Mouse (Mus musculus) adrenal gland, adult 8-10 months (tissue): ENCODE measurements around the gene Sergef. TPM values are rescaled to one million over a fixed set of nuclear protein-coding genes. Genes with fewer than 3 reads are reported as not detected.

Experiments used
- DNase-seq: peaks from one replicate; pipeline ENCODE4 v3.0.0; 2022
- total RNA-seq, 4 experiments: library from RNA; stranded (reverse); gene quantifications; 2 replicates each; pipeline ENCODE4 v1.2.4; 2022

Gene Sergef
- total RNA-seq, 4 experiments from 2014 or later = 29.2 to 47.3 (median 37.2) TPM

DNA sequence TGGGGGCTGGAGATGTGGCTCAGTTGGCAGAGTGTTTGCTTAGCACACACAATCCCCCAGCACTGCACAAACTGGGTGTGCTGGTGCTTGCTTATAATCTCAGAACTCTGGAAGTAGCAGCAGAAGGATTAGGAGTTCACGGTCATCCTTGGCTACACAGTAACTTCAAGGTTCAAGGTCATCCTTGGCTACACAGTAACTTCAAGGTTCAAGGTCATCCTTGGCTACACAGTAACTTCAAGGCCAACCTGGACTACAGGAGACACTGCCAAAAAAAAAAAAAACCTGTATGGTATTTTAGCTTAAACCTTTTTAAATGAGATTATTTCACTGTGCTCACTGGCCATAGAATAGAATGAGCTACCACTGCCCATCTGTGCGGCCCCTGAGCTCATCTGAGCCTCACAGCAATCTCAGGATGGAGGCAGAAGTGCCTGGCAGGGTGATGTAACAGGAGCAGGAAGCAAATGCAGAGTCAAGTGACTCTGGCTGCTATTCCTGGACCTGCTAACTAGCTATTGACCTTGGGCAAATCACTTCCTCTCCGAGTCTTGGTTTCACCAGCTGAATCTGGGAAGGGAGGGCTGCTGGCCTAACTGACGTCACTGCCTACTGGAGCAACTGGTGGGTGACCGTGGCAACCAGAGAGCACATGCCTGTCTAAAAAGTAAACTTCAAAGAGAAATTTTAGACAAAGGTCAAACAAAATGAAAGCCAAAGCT is 24.2 kb downstream of the Sergef start:
- peak; percentile 91 for DNase-seq

GRCm38 (mm10) chr7:46614263-46614662 is 25.3 kb downstream of the Sergef start:
- peak; percentile 56 for DNase-seq

GRCm38 (mm10) chr7:46613091-46613490 is 26.5 kb downstream of the Sergef start:
- DNase-seq = no peak

DNA sequence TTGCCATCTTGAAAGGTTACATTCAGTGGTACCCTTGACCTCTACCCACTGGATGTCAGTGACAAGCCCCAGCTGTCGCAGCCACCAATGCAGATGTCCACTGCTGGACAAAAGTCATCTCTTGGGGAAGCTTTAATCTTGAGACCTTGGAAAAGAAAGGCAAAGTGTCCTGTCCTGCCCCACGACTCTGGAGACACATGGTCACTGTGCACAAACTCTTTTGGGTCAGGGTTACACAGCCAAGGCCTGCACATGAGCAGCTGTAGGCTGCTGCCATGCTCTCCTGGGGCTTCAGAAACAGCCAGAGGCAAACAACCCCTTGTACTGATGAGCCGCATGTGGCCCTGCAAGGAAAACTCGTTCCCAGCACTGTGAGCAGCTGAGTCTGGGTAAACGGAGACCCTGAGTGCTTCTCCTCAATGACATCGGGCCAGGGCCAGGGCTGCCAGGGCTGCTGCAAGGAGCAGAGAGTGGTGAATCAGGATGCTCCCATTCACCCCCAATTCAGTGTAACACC is 27.1 kb downstream of the Sergef start:
- peak; percentile 61 for DNase-seq

DNA sequence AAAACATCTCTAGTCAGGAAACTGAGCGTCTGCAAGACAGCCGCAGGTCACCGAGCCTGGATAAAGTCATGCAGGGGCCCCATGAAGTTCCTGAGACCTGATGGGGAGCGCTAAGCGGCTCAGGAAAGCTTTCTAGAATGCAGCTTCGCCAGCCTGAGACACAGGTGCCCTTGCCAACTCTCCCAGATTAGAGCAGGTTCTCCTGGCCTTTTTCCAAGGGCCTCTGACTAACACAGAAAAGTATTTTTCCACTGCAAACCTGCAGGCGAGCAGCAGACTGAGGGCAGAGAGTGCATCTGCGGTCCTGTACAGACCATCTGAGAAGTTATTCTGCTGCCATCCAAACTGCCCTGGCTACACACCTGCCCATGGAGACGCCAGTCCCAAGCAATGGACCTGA is 27.6 kb downstream of the Sergef start:
- peak; percentile 77 for DNase-seq

GRCm38 (mm10) chr7:46609317-46609716 is 30.3 kb downstream of the Sergef start:
- no peak for DNase-seq

- DNase-seq = peak; percentile 53
These were observed 32.1 kb downstream of the Sergef start for GRCm38 (mm10) chr7:46607428-46608055.

DNA sequence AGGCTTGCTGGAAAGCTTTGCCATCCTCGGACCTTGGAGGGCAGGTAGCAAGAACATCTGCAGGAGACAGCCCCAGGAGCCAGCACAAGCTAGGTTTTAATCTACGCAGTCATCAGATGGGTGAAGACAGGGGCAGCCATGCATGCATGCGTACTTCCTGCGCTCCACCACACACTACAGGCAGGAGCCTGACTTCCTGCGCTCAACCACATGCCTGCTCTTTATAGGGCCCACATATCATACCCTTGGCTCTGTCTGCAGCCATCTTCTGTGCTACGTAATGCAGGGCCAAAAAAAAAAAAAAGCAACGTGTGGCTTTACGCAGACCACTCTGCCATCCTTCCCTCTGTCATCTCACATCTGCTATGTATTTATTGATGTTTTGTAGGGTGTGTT is 32.6 kb downstream of the Sergef start:
- DNase-seq = no peak

- peak; percentile 61 for DNase-seq
These were observed 33.1 kb downstream of the Sergef start for GRCm38 (mm10) chr7:46606391-46607030.

DNA sequence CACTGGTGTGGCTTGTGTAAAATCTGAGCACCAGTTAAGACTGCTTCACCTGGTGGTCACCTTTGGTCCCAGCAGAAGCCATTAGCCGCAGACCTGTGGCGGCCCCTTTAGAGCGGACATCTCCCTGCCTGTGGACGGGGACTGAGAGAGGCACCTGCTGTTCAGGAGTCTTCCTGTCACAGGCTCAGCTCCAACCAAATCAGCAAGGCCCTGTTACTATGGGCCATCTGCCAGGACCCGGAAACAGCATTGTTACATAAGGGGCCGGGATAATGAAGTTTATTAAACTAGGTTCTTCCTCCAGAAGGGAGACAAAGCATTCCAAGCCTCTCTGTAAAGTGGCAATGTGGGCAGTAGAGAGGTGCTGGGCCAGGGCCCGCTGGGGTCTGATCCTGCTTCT is 36.6 kb downstream of the Sergef start:
- DNase-seq = no peak

GRCm38 (mm10) chr7:46602079-46602478 is 37.5 kb downstream of the Sergef start:
- DNase-seq = no peak

GRCm38 (mm10) chr7:46601097-46601496 is 38.5 kb downstream of the Sergef start:
- DNase-seq = no peak

- DNase-seq = no peak
These were observed 42.6 kb downstream of the Sergef start for GRCm38 (mm10) chr7:46597006-46597405.

DNA sequence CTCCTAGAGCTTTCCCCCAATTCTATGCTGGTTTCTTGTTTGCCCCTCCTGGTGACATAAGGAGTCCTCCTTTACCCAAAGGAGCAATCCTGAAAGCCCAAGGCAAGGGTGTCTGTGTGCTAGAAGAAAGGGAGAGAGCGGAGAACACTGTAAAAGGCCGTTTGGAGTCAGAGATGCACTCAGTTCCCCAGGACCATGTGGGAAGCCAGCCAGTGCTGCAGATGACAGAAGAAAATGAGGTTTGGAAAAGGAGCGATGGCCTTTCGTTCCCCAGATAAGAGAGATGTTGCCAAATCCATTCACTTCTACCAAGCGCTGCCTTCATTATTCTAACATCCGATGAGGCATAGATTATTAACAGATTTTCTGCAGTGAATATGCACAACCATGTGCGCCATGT is 48.1 kb downstream of the Sergef start:
- no peak for DNase-seq

GRCm38 (mm10) chr7:46589181-46589580 is 50.4 kb downstream of the Sergef start:
- no peak for DNase-seq

DNA sequence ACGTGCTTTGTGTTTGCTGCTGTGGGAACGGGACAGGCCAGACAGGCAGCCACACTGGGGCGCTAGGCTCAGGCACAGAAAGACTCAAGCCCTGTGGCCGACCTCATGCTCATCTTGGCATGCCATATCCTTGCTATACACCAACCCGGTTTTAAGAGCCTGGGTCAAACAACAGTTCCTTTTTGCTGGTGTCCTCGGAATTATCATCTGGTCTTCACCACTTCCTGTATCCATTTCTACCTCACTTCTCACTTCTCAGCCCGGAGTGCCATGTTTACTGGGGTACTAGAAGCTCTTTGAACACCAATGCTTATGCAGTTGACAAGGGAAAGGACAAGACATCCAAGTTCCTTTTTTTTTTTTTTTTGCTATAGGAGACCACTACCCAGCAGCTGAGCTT is 51.6 kb downstream of the Sergef start:
- no peak for DNase-seq

GRCm38 (mm10) chr7:46587466-46587865 is 52.1 kb downstream of the Sergef start:
- DNase-seq = no peak

- DNase-seq = no peak
These were observed 52.9 kb downstream of the Sergef start for GRCm38 (mm10) chr7:46586621-46587216.

GRCm38 (mm10) chr7:46582750-46583149 is 56.9 kb downstream of the Sergef start:
- no peak for DNase-seq

DNA sequence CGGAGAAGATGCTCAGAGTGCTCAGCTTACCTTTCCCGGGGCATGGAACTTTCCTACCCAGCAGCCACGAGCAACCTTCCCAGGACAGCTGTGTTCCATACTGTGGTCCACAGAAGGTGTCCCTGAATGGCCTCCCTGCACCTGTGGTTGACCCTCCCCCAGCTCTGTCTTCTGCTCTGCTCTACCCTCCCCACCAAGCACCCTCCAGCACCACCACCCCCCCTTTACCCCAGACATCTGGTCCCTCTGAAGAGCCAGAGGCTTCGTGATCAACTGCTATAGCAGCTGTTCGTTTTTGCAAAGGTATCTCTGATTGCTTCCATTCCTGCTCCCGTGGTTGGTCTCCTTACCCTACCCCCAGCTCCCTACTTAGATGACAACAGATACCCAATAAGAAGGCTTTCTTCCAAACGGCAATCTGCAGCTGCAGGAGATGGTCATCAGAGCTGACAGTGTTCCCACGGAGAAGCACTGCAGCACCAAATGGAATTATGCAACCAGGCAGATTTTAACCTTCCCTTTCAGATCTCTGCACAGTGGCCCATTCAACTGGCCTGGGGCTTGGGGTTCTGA is 58.2 kb downstream of the Sergef start:
- DNase-seq = no peak

- no peak for DNase-seq
These were observed 61.5 kb downstream of the Sergef start for GRCm38 (mm10) chr7:46578091-46578490.

DNA sequence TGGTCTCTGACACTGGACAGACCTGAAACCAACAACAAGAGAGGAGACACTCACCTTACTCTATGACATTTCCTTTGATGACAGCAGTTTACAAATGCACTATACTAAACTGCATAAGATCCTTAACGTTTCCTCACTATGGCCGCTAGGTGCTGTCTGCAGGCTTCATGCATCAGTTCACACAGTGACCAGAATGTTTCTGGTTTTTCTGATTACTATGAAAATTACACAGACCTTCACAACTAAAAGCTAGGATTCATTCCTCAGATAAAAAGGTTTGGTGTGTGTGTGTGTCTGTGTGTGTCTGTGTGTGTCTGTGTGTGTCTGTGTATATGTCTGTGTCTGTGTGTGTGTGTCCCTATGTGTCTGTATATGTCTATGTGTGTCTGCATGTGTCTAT is 63.7 kb downstream of the Sergef start:
- no peak for DNase-seq
